Mouse (Mus musculus) heart, adult 2 months (tissue): ENCODE results near the gene Ankrd27. TPM values are rescaled to one million over a fixed set of nuclear protein-coding genes. Genes with fewer than 3 reads are reported as not detected.
A peak's percentile ranks its signal among the peaks of the same experiment; 100 is the strongest.

Experiments
- DNase-seq, 2 experiments: peaks; one replicate each; pipeline ENCODE4 v3.0.0; 2021
- H3K27ac ChIP-seq: fragments of 200-600 bp; 2 replicates; pipeline ENCODE4 v1.8.1; 2022
- H3K27me3 ChIP-seq: fragments of 200-500 bp; 2 replicates; pipeline ENCODE4 v1.6.1; 2012; ENCODE audit warnings: mild to moderate bottlenecking, low read length, inconsistent platforms, mixed read lengths; ENCODE audit not compliant: control insufficient read depth, insufficient read depth
- H3K36me3 ChIP-seq: fragments of 200-500 bp; 2 replicates; pipeline ENCODE4 v1.6.1; 2012; ENCODE audit warnings: low read length, inconsistent platforms; ENCODE audit not compliant: control insufficient read depth, insufficient read depth
- H3K4me1 ChIP-seq: fragments of 200-500 bp; 2 replicates; pipeline ENCODE4 v1.6.1; 2011; ENCODE audit warnings: low read length; ENCODE audit not compliant: control insufficient read depth, insufficient read depth
- H3K4me3 ChIP-seq: fragments of 200-600 bp; 2 replicates; pipeline ENCODE4 v1.8.1; 2022
- H3K79me2 ChIP-seq: fragments of 200-500 bp; replicated peaks from 2 replicates; pipeline ENCODE4 v1.6.1; 2012; ENCODE audit warnings: mild to moderate bottlenecking, inconsistent platforms, low read length, moderate library complexity, mixed read lengths; ENCODE audit not compliant: control insufficient read depth, insufficient read depth
- H3K9ac ChIP-seq: fragments of 200-500 bp; 2 replicates; pipeline ENCODE4 v1.6.1; 2012; ENCODE audit warnings: low read depth, mild to moderate bottlenecking, control low read depth, inconsistent platforms, low read length, mixed read lengths
- CTCF ChIP-seq: fragments of 200-600 bp; IDR thresholded peaks from 2 replicates; pipeline ENCODE4 v1.8.1; 2022; ENCODE audit warnings: antibody characterized with exemption, mild to moderate bottlenecking, moderate library complexity
- EP300 ChIP-seq: fragments of 200-500 bp; IDR thresholded peaks from 2 replicates; pipeline ENCODE4 v1.6.1; 2011; ENCODE audit warnings: low read depth, low read length, control low read depth; ENCODE audit not compliant: insufficient read depth
- POLR2A ChIP-seq: fragments of 200-500 bp; IDR thresholded peaks from 2 replicates; pipeline ENCODE4 v1.6.1; 2011; ENCODE audit warnings: mild to moderate bottlenecking, low read depth, low read length, control low read depth; ENCODE audit not compliant: insufficient read depth
- WGBS: fragments of 180-500 bp; shearing (Covaris S2); methylation state at CpG from one replicate; pipeline ENCODE4 v1.1.7; 2018; 5-methylcytosine and 5-hydroxymethylcytosine counted together
- intact Hi-C: fragments of 180-260 bp; cut with DNase I; formaldehyde crosslinking; loops from one replicate; pipeline ENCODE4 v1.15.1; 2025
- polyA plus RNA-seq: library from polyadenylated mRNA; depleted of rRNA; stranded (reverse); fragments of >200 nt; gene quantifications from 2 replicates; pipeline ENCODE4 v1.2.3, GENCODE M21; 2012
- total RNA-seq, 2 experiments: library from RNA; stranded (reverse); gene quantifications; 2 replicates each; pipeline ENCODE4 v1.2.3; 2021

The Ankrd27 gene
- total and polyA plus RNA-seq, 3 experiments, result 10.6 to 13.7 (median 12.5) TPM

DNA sequence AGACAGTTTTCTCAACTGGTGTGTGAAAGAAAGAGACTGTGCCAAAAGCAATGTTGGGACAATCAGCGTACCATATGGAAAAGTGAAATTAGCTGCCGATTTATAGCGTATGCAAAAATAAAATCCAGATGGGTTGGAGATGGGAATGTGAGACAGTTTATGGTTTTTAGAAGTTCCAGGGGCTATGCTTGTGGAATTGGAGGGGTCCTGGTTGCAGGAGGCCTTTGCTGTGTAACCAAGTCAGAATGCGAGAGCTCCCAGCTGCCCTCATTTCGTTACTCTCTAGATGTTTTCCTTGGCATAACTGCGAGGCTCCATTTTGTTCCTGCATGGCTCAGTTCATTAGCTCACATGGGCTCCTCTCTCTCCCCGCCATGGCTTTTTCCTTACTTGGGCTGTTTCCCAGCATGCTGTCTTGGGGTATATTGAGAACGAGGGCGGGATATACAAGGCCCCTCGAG, 4.7 kb downstream of the Ankrd27 start:
- Histone ChIP-seq H3K27me3 (no peaks in the 10 kb centered on the region), H3K36me3 (no peaks in the 10 kb centered on the region), H3K4me3 (no peak overlapping the region), H3K27ac (no peak overlapping the region), H3K79me2 (no peaks in the 10 kb centered on the region; the same call in 1 of the 2 replicates), H3K9ac (no peak overlapping the region), H3K4me1 (peaks cover 1% of the 10 kb centered on the region; the same call in 1 of the 2 replicates)
- peak in 1 of 2 experiments; percentile 18 for DNase-seq
- no peak for TF ChIP-seq EP300
- TF ChIP-seq CTCF, result no peak
- TF ChIP-seq POLR2A, result no peak
- 78% methylated on average over 10 of the region's 10 CpGs for WGBS
- intact Hi-C loops, result no loop called here

DNA sequence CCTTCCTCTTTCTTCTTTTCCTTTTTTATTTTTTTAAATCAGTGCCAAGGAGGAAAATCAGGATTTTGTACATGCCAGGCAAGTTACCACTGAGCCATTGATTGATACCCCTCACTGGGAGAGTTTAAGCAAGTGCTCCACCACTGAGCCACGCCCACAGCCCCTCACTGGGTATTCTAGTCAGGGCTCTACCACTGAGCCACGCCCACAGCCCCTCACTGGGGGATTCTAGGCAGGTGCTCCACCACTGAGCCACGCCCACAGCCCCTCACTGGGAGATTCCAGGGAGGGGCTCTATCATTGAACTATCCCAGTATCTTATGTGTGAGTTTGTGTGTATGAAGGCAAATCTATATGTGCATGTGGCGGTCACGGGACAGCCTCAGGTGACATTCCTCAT, 8.3 kb downstream of the Ankrd27 start:
- Histone ChIP-seq H3K27ac (no peak overlapping the region), H3K36me3 (no peaks in the 10 kb centered on the region), H3K27me3 (no peaks in the 10 kb centered on the region), H3K9ac (no peak overlapping the region), H3K4me3 (no peak overlapping the region), H3K79me2 (no peaks in the 10 kb centered on the region; the same call in 1 of the 2 replicates), H3K4me1 (no peaks in the 10 kb centered on the region; the same call in 1 of the 2 replicates)
- DNase-seq, result no peak
- TF ChIP-seq POLR2A (no peak), EP300 (no peak), CTCF (no peak)
- WGBS, result 96% methylated on average over 5 of the region's 5 CpGs
- intact Hi-C loops, result no loop called here

DNA sequence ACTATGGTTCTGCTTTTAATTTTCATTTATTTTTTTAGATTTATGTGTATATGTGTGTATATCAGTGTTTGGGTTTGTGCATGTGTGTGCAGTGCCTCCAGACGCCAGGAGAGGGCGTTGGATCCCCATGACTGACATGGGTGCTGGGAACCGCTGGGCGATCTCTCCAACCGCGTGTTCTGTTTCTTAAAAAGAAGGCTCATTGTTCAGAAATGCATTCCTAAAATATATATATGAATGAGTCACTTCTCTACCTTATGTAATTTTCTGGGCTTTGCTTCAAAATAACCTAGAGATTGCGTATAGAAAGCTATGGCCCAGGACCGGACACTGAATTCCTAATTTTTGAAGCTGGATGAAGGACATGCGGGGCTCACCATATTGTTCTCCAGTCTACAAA, 13.4 kb downstream of the Ankrd27 start:
- intact Hi-C loops, result no loop called here
- H3K36me3 ChIP-seq, result no peaks in the 10 kb centered on the region
- no peaks in the 10 kb centered on the region for H3K79me2 ChIP-seq
- H3K4me3 ChIP-seq, result no peak overlapping the region
- no peak for DNase-seq
- H3K27ac ChIP-seq, result no peak overlapping the region
- H3K27me3 ChIP-seq, result no peaks in the 10 kb centered on the region
- TF ChIP-seq POLR2A, result no peak
- no peak for TF ChIP-seq EP300
- no peak for TF ChIP-seq CTCF
- no peaks in the 10 kb centered on the region for H3K4me1 ChIP-seq
- no peak overlapping the region for H3K9ac ChIP-seq
- 89% methylated on average over 9 of the region's 9 CpGs for WGBS

DNA sequence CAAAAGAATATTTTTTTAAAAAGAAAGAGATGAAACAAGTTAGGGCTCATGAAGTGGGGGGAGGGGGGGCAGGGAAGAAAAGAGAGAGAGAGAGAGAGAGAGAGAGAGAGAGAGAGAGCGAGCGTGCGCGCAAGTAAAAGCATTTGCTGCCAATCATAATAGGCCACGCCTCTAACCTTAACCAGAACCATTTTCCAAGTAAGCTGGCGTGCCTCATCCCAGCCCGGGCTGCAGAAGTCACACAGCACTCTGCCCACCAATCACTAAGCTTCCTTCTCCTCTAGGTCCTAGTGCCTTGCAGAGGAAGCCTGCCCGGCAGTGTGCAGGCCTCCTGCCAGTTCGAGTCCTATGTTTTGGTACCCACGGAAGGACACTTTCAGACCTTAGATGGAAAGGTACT, 14.0 kb downstream of the Ankrd27 start:
- Histone ChIP-seq H3K9ac (no peak overlapping the region), H3K27me3 (no peaks in the 10 kb centered on the region), H3K27ac (no peak overlapping the region), H3K4me1 (no peaks in the 10 kb centered on the region), H3K4me3 (no peak overlapping the region), H3K36me3 (no peaks in the 10 kb centered on the region), H3K79me2 (no peaks in the 10 kb centered on the region)
- WGBS, result 92% methylated on average over 10 of the region's 10 CpGs
- DNase-seq, result no peak
- TF ChIP-seq POLR2A (no peak), CTCF (no peak), EP300 (no peak)
- intact Hi-C loops, result no loop called here

DNA sequence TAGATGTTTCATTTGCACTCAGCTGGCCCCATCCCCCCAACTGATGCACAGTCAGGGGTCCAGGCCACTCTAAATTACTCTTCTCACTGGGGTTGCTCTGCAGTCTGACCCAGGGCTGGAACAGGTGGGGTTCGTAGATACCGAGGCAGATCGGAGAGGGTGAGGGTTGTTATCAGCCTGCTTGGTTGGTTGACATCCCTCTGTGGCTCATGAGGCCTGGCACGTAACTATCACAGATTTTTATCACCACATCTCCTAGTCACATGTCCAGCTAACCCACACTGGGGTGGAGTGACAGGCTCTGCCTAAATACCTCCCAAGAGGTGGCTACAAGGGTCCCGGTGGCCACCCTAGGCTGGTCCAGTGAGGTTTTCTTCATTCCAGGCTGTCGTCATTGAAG, 15.1 kb downstream of the Ankrd27 start:
- no peak for TF ChIP-seq CTCF
- no peak for TF ChIP-seq POLR2A
- TF ChIP-seq EP300, result no peak
- no peak for DNase-seq
- 89% methylated on average over 6 of the region's 6 CpGs for WGBS

DNA sequence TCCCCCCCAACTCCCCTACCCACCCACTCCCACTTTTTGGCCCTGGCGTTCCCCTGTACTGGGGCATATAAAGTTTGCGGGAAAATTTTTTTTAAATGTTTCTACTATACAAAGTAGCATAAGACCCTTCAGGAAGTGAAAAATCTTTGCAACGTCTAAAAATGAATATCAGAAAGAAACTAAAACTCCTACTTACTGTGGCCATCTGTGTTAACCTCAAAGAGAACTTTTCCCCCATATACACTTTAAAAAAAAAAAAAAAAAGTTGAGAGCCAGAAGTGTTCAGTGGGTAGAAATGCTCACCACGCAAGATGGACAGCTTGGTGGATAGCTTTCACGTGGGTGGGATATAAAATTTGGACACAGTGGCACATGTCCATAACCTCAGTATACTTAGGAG, 16.7 kb downstream of the Ankrd27 start:
- 92% methylated on average over 5 of the region's 5 CpGs for WGBS
- intact Hi-C loops, result no loop called here
- no peak overlapping the region for H3K4me3 ChIP-seq
- no peak for TF ChIP-seq POLR2A
- no peak for TF ChIP-seq EP300
- no peak for TF ChIP-seq CTCF
- no peaks in the 10 kb centered on the region for H3K36me3 ChIP-seq
- DNase-seq, result no peak
- H3K9ac ChIP-seq, result no peak overlapping the region
- H3K79me2 ChIP-seq, result no peaks in the 10 kb centered on the region
- H3K27ac ChIP-seq, result no peak overlapping the region
- H3K4me1 ChIP-seq, result no peaks in the 10 kb centered on the region
- no peaks in the 10 kb centered on the region for H3K27me3 ChIP-seq

More for the DNA sequence above, 15.1 kb downstream of the Ankrd27 start:
- Histone ChIP-seq H3K27ac (no peak overlapping the region), H3K79me2 (no peaks in the 10 kb centered on the region), H3K9ac (no peak overlapping the region), H3K4me1 (no peaks in the 10 kb centered on the region), H3K36me3 (no peaks in the 10 kb centered on the region), H3K4me3 (no peak overlapping the region), H3K27me3 (no peaks in the 10 kb centered on the region)
- intact Hi-C loops, result no loop called here
